Mouse (Mus musculus): ENCODE data around the gene Arid1b.
A peak's percentile ranks its signal among the peaks of the same experiment; 100 is the strongest.
"Not testable (repeated sequence)": the region's sequence is repeated elsewhere in the genome, so short reads cannot be mapped to it uniquely, and the experiment has no call there.

Gene Arid1b

DNA sequence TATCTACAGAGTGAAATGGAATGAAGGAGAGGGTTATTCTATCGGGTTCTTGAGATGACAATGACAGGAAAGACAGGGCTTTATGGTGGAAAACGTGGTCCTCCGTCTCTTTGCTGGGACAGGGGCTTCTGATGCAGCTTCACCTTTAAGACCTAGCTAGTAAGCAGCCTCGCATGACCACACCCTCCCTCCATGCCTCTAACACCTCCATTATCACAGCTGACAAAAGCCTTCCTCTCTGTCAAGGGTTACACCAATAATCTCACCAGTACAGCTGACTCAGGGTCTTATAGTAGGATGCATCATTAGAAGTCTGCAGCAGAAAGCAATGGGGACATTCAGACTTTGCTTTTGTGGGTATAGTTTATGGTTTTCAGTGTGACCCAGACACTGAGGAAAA is 116.0 kb downstream of the Arid1b start:
- DNase-seq (ENCODE audit: low read depth, low spot score): no peak

DNA sequence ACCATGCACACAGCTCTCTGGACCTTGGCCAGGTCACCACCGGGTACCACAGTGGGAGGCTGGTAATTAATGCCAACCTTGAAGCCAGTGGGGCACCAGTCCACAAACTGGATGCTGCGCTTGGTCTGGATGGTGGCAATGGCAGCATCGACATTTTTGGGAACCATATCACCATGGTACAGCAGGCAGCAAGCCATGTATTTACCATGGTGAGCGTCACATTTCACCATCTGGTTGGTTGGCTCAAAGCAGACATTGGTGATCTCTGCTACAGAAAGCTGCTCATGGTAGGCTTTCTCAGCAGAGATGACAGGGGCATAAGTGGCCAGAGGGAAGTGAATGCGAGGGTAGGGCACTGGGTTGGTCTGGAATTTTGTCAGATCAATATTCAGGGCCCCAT is 116.8 kb downstream of the Arid1b start:
- not testable (repeated sequence) for DNase-seq (ENCODE audit: low read depth, low spot score)

DNA sequence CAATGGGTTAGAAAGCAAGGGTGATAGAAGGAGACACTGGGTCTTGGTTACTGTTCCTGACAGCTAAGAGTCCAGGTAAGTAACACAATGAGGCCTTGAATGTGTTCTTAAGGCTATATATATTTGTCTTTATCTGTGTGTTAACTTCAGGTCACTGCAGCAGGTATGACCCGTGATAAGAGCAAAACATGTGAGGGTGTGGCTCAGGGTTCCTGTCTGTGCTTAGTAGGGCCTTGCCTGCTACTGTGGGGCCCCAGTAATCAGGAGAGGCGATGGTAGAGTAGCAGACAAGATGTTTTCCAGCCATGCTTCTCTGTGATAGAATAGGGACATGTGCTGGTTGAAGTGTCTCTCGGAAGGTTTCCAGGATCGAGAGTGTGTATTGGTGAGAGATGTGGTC is 118.0 kb downstream of the Arid1b start:
- DNase-seq (ENCODE audit: low read depth, low spot score): no peak

DNA sequence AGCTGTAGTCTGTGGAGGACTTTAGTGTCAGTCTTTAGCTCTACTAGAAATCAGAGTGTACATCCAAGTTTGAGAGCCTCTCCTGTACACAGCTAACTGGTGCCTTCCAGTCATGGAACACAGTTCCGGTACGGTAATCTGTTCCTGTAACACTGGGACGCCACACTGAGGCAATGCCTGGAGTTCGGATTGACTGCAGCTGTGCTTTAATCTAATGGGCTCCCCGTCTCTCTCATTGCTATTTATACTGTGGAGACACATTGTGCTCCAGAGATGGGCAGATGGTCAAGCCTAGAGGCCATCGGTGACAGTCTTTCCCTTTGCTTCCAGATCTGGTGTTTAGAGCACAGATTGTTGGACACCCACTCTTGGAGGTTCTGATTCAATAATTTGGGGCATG is 121.8 kb downstream of the Arid1b start:
- DNase-seq (ENCODE audit: low read depth, low spot score): no peak

DNA sequence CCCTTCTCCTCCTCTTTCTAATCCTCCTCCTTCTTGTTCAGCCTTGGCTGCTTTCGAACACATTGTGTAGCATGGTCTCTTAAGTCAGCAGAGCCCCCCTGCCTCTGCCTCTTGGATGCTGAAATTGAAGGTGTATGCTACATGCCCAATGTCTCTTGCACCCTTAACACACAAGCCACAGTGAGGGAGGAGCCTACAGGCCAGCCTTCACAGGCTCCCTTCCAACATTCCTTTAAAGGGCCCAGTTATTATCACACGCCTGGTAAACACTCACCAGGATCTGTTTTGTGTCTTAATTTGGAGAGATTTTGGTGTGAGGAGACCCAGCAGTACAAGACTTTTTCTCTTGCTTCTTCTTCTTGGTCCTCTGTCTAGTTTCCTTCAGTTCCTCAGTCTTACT is 122.9 kb downstream of the Arid1b start:
- DNase-seq (ENCODE audit: low read depth, low spot score): no peak

DNA sequence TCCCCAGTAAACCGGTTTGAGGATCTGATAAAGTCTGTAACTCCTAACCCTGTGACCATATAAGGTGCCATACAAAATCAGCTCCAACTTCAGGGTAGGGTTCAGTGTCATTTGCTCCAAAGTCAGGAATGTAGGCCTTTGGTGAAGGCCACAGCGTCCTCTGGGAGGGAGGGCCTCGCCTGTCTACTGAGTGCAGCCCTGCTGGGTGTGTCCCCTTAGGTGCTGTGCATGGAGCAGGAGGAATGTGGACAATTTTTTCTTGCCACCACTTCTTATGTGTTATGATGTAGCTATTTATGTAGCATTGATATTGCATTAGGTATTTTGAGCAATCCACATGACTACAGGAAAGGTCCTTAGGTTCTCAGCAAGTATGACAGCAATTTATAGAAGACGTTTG is 124.0 kb downstream of the Arid1b start:
- DNase-seq (ENCODE audit: low read depth, low spot score): no peak

DNA sequence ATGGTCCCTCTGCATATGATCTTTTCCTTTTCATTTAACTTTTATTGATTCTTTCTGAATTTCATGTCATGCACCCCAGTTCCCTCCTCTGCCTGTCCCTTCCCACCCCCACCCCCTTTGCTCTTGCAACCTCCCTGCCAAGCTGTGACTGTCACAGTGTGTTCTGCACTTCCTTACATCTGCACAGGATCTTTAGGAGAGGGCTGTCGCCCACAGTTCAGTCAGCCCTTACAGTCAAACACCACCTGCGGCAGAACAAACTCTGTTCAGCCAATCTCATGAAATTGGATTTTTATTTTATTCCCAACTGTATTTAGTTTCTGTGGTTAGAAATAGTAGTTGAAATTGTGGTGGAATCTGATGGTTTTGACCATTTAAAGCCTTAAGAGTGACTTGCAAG is 130.5 kb downstream of the Arid1b start:
- DNase-seq (ENCODE audit: low read depth, low spot score): no peak

DNA sequence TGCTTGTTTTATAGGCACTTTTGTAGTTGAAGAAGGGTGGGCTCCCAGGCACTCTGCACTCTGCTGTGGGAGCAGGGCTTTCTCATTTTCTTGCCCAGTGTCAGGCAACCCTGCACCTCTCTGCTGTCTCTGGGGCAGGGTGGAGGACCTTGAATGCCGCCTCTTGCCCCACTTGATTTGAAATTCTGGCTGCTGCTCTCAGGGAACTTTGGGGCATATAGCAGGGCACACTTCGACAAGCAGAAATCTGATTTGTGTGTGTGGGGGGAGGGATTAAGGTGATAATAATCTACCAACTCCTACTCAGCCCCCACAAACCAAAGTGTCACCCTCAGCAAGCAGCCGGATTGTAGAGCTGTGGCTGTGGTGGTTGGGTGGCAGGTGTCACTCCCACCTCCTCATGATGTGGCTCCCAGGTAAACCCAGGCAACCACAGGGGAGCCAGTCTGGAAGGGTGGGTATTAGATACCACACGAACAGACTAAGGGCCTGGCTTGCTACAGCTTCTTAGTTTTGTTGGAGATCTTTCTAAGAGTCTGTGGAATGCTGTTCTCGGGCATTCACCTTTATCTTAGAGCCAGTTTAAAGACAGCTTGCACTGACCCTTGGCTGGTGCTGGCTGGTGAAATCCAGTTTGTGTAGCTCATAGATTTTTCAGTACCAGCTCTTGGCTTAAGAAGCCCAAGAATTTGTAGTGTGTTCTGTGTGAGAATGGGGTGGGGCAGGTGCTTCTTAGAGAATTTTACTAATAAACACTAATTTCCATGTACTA is 131.1 kb downstream of the Arid1b start:
- no peak for DNase-seq (ENCODE audit: low read depth, low spot score)

DNA sequence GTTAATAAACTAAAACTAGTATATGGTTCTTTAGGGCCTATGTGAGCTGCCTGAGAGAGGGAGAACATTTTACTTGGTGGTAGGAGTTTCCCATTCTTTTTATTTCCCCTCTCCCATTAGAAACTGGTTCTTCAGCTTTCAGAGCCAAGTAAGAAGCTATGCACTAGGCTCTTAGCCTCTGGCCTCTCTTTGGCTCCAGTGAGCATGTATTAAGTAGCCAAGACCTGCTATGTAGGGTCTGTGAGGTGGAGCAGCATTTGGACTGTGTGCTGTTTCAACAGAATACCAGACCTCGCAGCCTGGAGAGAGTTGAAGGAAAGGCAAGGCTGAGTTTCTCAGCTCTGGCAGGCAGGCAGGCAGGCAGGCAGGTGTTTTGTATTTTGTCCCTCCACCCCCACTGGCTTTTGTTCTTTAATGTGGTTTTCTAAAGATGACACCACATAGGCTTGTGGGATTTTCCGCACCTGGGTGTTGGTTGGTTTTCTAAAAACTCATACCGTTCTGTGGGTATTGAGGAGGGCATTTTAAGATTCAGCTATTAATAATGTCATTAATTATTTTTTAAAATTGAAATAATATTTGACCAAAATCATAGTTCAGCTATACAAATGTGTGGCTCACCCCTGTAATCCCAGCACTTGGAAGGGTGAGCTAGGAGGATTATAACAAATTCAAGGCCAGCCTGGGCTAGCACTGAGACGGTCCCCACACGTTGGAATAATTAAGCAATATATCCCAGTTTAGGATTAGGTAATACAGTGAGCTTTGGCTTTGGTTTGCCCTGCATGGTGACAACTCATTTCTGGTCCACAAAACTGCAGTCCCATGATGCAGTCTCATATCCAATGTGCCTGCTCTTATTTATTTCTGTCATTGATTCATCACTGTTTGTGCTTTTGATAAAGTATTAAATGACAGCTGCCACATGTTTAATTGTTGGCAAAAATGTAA is 132.0 kb downstream of the Arid1b start:
- no peak for DNase-seq (ENCODE audit: low read depth, low spot score)

DNA sequence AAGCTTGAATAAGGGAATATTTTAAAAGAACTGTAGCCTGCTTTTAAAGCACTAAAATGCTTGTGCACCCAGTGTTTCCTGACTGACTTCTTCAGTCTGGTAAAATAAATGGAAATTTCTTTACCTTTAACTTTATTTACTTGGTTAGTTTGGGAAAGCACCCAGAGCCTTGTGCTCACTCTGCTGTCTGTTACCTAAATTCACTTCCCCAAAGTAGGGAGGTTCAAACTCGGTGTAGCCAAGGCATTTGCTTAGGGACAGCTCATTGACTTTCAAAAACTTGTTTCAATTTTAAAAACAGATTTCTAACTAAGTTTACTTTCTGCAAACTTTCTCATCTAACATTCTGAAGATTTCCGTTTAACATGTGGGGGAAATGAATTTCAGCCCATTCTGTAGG is 135.5 kb downstream of the Arid1b start:
- no peak for DNase-seq (ENCODE audit: low read depth, low spot score)

DNA sequence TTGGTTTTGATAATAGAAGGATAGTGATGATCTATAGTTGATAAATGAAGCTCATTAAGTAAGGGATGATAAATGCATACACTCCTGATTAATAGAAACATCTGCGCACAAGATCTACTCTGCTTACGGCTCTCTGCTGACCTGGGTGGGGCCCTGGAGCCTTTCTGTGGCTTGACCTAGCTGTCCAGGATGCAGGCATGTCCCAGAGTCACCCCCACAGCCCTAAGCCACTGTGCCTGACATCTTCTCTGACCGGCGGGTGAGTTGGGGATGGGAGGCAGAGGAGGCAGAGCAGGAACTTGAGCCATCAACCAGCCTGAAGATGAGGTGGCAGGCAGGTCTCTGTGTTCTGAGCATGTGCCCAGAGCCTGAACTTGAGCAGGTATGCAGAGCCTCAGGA is 136.0 kb downstream of the Arid1b start:
- no peak for DNase-seq (ENCODE audit: low read depth, low spot score)

DNA sequence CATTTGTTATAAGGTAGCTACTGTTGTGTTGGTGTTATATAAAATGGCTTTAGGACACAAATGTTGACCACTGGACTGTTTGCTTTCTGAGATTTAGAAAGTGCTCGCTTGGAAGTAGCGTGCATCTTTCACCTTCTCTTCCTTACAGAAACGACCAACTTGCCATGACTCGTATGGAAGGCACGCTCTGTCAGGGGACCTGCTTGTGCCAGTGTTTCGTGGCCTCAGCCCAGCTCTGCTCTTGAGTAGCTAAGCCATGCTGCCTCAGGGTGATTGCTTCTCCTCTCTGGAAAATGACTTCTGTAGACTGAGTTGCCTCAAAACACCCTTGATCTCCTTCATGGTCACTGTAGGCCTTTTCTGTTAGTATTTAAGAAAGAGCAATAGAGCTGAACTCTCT is 137.6 kb downstream of the Arid1b start:
- no peak for DNase-seq (ENCODE audit: low read depth, low spot score)

DNA sequence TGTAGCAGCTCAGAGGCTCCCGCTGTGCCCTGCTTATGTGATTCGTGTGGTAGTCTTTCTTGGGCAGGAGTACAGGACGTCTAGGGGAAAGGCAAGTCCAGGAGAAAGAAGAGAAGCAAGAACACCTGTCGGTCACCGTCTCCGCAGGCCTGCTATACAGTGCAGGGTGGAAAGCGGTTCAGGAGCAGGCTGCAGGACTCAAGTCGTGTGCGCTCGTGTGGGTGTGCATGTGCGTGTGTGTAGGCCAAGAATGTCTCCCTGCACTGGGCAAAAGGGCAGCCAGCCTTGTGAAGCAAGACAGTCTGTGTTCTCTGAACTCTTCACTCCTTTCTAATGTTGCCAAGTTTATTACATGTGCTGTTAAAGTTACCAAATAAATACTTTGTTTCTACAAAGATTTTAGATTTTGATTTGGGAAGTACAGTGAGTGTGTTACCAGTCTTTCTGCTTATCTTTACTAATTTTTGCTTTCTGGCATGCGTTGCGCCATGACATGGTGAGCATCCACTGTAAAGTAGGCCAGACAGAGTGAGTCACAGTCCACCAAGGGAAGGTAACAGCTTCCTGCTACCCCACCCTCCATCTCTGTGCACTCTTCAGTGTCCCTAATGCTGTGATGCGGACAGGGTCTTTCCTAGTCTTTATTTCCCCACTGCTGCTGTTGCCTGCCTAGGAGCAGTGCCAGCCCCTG is 138.3 kb downstream of the Arid1b start:
- DNase-seq (ENCODE audit: low read depth, low spot score): no peak

DNA sequence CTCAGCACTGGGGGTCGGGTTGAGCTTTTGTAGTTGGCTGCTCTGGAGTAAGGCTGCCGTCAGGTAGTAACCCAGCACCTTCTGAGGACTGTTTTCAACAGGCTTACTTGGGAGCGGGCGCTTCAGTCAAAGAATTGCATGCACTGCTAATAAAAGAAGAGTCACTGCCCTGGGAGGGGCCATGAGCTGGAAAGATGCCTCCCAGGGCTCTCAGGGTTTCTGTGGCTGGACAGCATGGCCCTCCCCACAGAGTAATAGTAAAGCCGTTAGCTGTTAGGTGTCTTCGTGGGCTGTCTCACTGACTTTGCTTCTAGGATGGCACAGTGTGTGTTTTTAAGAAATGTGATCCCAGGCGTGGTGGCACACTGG is 138.8 kb downstream of the Arid1b start:
- DNase-seq (ENCODE audit: low read depth, low spot score): no peak

DNA sequence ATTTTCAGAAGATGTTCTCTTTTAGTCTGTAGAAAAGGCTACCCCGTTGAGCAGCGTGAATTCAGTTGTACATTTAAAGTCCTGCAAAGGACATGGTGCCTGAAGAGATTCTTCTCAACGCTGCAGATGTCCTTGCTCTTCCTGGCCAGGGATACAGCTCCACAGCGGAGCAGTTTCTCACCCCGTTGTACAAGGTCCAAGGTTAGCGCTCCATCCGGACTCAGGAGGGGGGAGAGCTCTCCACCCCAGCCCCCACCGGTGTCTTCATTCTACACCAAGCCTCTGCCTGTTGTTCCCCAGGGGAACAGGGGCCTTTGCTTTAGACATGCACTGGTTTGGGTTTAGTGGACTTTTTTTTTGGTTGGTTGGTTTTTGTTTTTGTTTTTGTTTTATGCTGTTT is 139.7 kb downstream of the Arid1b start:
- DNase-seq (ENCODE audit: low read depth, low spot score): no peak

DNA sequence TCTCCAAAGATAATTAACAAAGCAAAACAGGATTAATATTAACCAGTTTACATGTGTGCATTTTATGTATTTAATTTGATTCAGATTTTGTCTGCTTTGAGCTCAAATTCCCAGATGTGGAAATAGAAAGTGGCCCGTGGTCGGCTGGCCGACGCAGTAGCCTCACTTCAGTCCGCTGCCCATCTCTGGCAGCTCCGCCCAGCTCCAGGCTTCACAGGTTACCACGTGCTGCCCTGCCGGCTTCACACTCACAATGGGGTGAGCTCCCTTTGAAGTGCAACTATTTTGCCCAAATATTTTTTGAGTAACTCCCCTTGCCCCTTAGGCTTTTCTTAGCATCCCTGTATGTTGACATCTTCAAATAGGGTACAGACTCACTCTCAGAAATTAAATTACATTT is 140.1 kb downstream of the Arid1b start:
- no peak for DNase-seq (ENCODE audit: low read depth, low spot score)

DNA sequence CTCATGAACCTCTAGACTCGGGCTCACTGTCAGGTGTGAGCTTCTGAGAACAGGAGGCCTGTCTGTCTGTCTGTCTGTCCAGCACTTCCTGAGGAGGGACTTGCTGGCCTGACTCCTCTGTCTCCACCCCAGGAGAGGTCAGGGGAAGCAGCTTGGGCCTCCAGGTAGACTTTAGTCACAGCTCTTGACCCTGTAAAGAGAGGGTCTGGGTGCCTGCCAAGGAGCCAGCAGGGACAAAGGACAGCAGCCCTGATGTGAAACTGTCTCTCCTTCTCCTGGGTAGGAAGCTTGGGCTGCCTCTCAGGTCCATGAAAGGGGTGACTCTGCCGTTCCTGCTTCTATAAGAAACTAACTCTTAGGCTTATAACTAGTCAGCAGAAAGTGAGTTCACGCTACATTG is 143.8 kb downstream of the Arid1b start:
- no peak for DNase-seq (ENCODE audit: low read depth, low spot score)

DNA sequence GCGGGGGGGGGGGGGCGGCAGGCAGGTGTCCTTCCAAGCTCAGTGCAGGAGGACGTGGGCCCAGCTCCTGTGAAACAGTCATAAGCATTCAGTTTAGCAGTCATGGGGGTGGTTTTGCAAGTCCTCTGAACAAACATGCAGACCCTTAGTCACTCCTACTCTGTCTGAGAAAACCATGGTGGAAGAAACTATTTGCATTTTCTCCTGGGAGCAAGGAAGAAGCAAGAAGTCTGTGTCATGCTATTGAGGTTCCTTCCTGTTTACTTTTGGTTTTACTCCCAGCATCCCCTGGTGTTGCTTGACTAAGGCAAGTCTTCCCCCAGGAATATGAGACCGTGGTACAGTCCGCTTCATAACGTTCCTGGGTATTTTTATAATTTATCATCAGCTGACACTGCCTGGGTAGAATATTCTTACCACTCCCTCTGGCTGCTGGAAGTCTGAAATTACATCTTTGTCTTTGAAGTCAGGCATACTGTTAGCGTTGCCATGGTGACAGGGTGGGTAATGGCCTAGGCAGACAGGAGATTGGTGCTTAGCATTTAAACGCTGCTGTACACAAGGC is 144.6 kb downstream of the Arid1b start:
- DNase-seq (ENCODE audit: low read depth, low spot score): peak; percentile 80

DNA sequence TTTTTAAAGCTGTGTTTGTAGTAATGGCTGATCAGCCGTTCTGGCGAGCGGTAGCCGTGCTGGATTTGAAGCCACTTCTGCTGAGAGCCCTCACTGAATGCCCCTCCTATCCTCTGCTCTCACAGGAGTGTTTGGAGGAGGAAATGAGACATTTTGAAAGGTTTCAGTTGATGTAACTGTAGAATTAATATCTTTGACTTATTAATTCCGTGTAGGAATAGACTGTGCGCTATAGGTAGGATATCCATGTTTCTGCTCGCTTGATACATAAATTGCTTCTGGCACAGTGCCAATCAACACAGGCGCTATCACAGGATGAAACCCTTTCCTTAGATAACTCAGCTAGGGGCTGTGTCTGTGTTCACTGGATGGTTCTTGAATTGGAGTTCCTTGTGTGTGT is 145.4 kb downstream of the Arid1b start:
- DNase-seq (ENCODE audit: low read depth, low spot score): peak; percentile 8

DNA sequence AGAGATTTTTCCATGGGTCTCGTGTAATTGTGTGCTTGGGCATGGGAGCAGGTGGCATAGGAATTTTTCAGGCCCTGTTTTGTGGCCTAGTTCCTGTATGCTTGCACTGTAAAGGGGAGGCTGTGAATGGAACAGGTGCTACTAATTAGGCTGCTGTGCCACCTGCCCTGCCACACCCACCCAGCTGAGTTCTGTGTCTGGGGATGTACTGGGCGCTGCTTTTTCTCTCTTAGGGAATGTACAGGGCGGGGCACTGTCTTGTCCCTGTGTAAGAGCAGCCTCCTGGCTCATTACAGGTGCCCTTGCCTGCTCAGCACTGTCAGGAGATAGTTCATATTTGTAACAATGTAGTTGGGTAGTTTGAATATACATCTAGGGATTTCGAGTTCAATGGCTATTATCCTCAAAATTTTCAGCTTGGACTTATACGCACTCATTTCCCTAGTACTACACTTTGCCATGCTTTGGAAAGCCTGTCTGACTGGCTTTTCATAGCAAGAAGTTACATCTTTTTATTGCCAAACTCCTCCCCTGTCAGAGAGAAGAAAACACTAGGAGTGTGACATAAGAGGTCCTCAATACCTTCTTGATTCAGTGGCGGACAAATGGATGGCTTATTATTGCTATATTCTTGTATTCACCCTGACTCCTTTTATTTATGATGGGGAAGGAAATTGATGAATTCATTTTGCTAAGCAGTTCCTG is 149.8 kb downstream of the Arid1b start:
- DNase-seq (ENCODE audit: low read depth, low spot score): no peak

DNA sequence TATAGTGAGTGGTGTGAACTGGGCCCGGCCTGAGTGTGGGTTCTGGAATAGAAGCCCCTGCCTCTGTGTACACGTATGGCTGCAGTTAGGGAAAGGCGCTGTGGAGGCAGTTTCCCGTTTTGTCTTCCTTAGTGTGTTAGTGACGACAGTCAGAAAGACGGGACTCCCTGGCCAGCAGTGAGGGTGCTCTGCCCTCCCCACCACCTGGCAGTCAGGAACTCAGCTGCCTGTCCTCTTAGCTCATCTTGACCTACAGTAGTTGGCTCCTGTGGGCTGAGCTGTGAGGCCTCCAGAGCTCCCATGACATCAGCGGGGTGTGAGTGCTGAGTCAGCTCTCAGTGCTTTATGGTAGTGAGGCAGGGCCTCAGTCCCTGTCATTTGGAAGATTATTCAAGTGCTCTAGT is 156.5 kb downstream of the Arid1b start:
- peak; percentile 22 for DNase-seq (ENCODE audit: low read depth, low spot score)

Data from embryo, embryonic 11.5 days (tissue).